Mouse (Mus musculus) CH12.LX (cell line): ENCODE measurements around the gene Nktr. TPM values are rescaled to one million over a fixed set of nuclear protein-coding genes. Genes with fewer than 3 reads are reported as not detected.

Experiments
- DNase-seq: peaks from one replicate; pipeline ENCODE4 v3.0.0-alpha.2; 2013; ENCODE audit errors: extremely low read depth
- H3K27ac ChIP-seq: 2 replicates; pipeline ENCODE4 v1.5.1; 2012; ENCODE audit warnings: low read depth, mild to moderate bottlenecking, control low read depth, moderate library complexity; ENCODE audit not compliant: insufficient read depth
- H3K27me3 ChIP-seq: replicated peaks from 2 replicates; pipeline ENCODE3; 2012; ENCODE audit warnings: inconsistent platforms
- H3K36me3 ChIP-seq, 2 experiments: replicated peaks in 1 of 2; 2 replicates each; pipeline versions ENCODE3 to v1.6.1; 2012; ENCODE audit warnings: inconsistent platforms in 1 of 2, low read length in 1 of 2, mild to moderate bottlenecking in 1 of 2, mixed read lengths in 1 of 2, moderate library complexity in 1 of 2; ENCODE audit not compliant: control insufficient read depth in 1 of 2, insufficient read depth in 1 of 2
- H3K4me1 ChIP-seq, 2 experiments: 2 replicates each; pipeline ENCODE4 v1.6.1; 2012; ENCODE audit warnings: inconsistent platforms in 1 of 2, moderate library complexity in 1 of 2; ENCODE audit not compliant: insufficient read depth in 2 of 2, control insufficient read depth in 1 of 2
- H3K4me2 ChIP-seq: 2 replicates; pipeline ENCODE4 v1.6.1; 2012; ENCODE audit warnings: low read depth, mild to moderate bottlenecking, control low read depth; ENCODE audit not compliant: poor library complexity, insufficient read depth, severe bottlenecking
- H3K4me3 ChIP-seq, 3 experiments: fragments of 150-350 bp in 1 of 3; sonication (generic) in 1 of 3; replicated peaks in 1 of 3; 2 replicates each; pipeline versions ENCODE3 to v1.5.1; 2011 to 2012; ENCODE audit warnings: low read depth in 2 of 3, low read length in 2 of 3, mild to moderate bottlenecking in 2 of 3, moderate library complexity in 2 of 3, control low read depth in 1 of 3, improper control_type of control experiment in 1 of 3, inconsistent platforms in 1 of 3, mixed read lengths in 1 of 3; ENCODE audit not compliant: poor library complexity in 1 of 3
- H3K79me2 ChIP-seq: replicated peaks from 2 replicates; pipeline ENCODE4 v1.6.1; 2012; ENCODE audit warnings: mild to moderate bottlenecking, moderate library complexity; ENCODE audit not compliant: control insufficient read depth, poor library complexity, insufficient read depth, severe bottlenecking; ENCODE audit errors: extremely low read depth
- H3K9ac ChIP-seq: 2 replicates; pipeline ENCODE4 v1.6.1; 2012; ENCODE audit warnings: low read depth, mild to moderate bottlenecking, control low read depth, moderate library complexity; ENCODE audit not compliant: insufficient read depth
- H3K9me3 ChIP-seq: replicated peaks from 2 replicates; pipeline ENCODE3; 2012; ENCODE audit warnings: low read length, inconsistent platforms, mixed read lengths
- CTCF ChIP-seq, 2 experiments: IDR thresholded peaks in 1 of 2; conservative IDR thresholded peaks in 1 of 2; 2 replicates each; pipeline ENCODE4 v1.5.1; 2011 to 2012; ENCODE audit warnings: low read depth in 2 of 2, low read length in 2 of 2, improper control_type of control experiment in 1 of 2, inconsistent platforms in 1 of 2, mild to moderate bottlenecking in 1 of 2, moderate library complexity in 1 of 2
- E2F4 ChIP-seq: IDR thresholded peaks from 2 replicates; pipeline ENCODE4 v1.6.1; 2011; ENCODE audit warnings: low read depth, low read length, improper control_type of control experiment; ENCODE audit not compliant: insufficient replicate concordance
- ELF1 ChIP-seq: IDR thresholded peaks from 2 replicates; pipeline ENCODE4 v1.6.1; 2014; ENCODE audit warnings: low read depth, mild to moderate bottlenecking, inconsistent platforms, low read length, improper control_type of control experiment
- EP300 ChIP-seq: IDR thresholded peaks from 2 replicates; pipeline ENCODE4 v1.6.1; 2011; ENCODE audit warnings: low read length, improper control_type of control experiment
- JUN ChIP-seq: IDR thresholded peaks from 2 replicates; pipeline ENCODE4 v1.6.1; 2011; ENCODE audit warnings: low read depth, mild to moderate bottlenecking, low read length, improper control_type of control experiment, moderate library complexity; ENCODE audit not compliant: insufficient read depth
- JUND ChIP-seq: conservative IDR thresholded peaks from 2 replicates; pipeline ENCODE4 v1.6.1; 2011; ENCODE audit warnings: low read depth, low read length, improper control_type of control experiment
- KAT2A ChIP-seq: IDR thresholded peaks from 2 replicates; pipeline ENCODE4 v1.6.1; 2012; ENCODE audit warnings: low read length, improper control_type of control experiment, inconsistent platforms; ENCODE audit not compliant: insufficient replicate concordance
- MEF2A ChIP-seq: IDR thresholded peaks from 2 replicates; pipeline ENCODE4 v1.6.1; 2014; ENCODE audit warnings: low read depth, mild to moderate bottlenecking, inconsistent platforms, low read length, improper control_type of control experiment, borderline replicate concordance
- UBTF ChIP-seq: IDR thresholded peaks from 2 replicates; pipeline ENCODE4 v1.6.1; 2012; ENCODE audit warnings: low read depth, mild to moderate bottlenecking, inconsistent platforms, low read length, improper control_type of control experiment, moderate library complexity
- USF1 ChIP-seq: IDR thresholded peaks from 2 replicates; pipeline ENCODE4 v1.6.1; 2014; ENCODE audit warnings: low read depth, mild to moderate bottlenecking, inconsistent platforms, low read length, improper control_type of control experiment
- ZKSCAN1 ChIP-seq: IDR thresholded peaks from 2 replicates; pipeline ENCODE4 v1.6.1; 2012; ENCODE audit warnings: low read depth, inconsistent platforms, low read length, improper control_type of control experiment, borderline replicate concordance
- ZMIZ1 ChIP-seq: IDR thresholded peaks from 2 replicates; pipeline ENCODE4 v1.6.1; 2012; ENCODE audit warnings: low read depth, mild to moderate bottlenecking, inconsistent platforms, low read length, improper control_type of control experiment
- ZNF384 ChIP-seq: IDR thresholded peaks from 2 replicates; pipeline ENCODE4 v1.6.1; 2012; ENCODE audit warnings: low read depth, low read length, improper control_type of control experiment, inconsistent platforms
- dilution Hi-C: fragments of 300-500 bp; cut with MboI; formaldehyde crosslinking; loops from 2 replicates; pipeline ENCODE4 v1.14.3; 2020; ENCODE audit warnings: low sequenced_read_pairs; ENCODE audit not compliant: extremely low pct_unique_long_range_greater_than_20kb, extremely low pct_ligation_motif_present
- in situ Hi-C: fragments of 300-500 bp; cut with MboI; formaldehyde crosslinking; loops from 3 replicates; pipeline ENCODE4 v1.14.3; 2019; ENCODE audit warnings: low sequenced_read_pairs, low pct_ligation_motif_present, low pct_unique_long_range_greater_than_20kb, mixed read lengths
- polyA plus RNA-seq: library from polyadenylated mRNA; unstranded; fragments of >175 nt; gene quantifications from 2 replicates; pipeline ENCODE4 v1.2.1, GENCODE M21; 2012; ENCODE audit warnings: low read depth; ENCODE audit not compliant: insufficient read length
- total RNA-seq, 2 experiments: library from RNA; depleted of rRNA; stranded (reverse); fragments of 300-350 nt in 1 of 2; fragments of >200 nt in 1 of 2; gene quantifications; 2 replicates each; pipeline ENCODE4 v1.2.3; 2012 to 2014

Nktr gene
- total and polyA plus RNA-seq, 3 experiments = 31.0 to 65.0 (median 32.2) TPM

GRCm38 (mm10) chr9:121757835-121758814, 39.2 kb downstream of the Nktr start:
- no peak overlapping the region for H3K4me2 ChIP-seq
- no peak overlapping the region for H3K4me3 ChIP-seq
- no peaks in the 10 kb centered on the region for H3K79me2 ChIP-seq
- in situ Hi-C loops = no loop called here
- dilution Hi-C loops = no loop called here
- H3K9ac ChIP-seq = no peak overlapping the region
- DNase-seq = no peak
- TF ChIP-seq KAT2A = no peak
- no peak for TF ChIP-seq JUN
- no peak for TF ChIP-seq ZMIZ1
- TF ChIP-seq JUND = no peak
- TF ChIP-seq ZNF384 = no peak
- TF ChIP-seq UBTF = no peak
- no peak for TF ChIP-seq MEF2A
- no peak for TF ChIP-seq USF1
- TF ChIP-seq CTCF (conservative IDR thresholded peaks at IDR 0.05 in 1 of 2, IDR thresholded peaks at IDR 0.05 in 1 of 2; ENCODE audit: low read depth in 2 of 2, low read length in 2 of 2) = no peak
- no peak for TF ChIP-seq E2F4
- no peak for TF ChIP-seq ZKSCAN1
- H3K9me3 ChIP-seq = peaks cover 27% of the 10 kb centered on the region
- no peak overlapping the region for H3K27ac ChIP-seq
- peaks cover 51 to 74% of the 10 kb centered on the region in 2 experiments for H3K36me3 ChIP-seq
- peaks cover 0 to 7% of the 10 kb centered on the region in 2 experiments; a peak in 1 of 4 replicates for H3K4me1 ChIP-seq
- H3K27me3 ChIP-seq = no peaks in the 10 kb centered on the region

- no peak within 1 kb of the TSS for H3K4me3 ChIP-seq
- no peak within 1 kb of the TSS for H3K9ac ChIP-seq
- no peak within 1 kb of the TSS for H3K27ac ChIP-seq
- no peak within 1 kb of the TSS for H3K4me2 ChIP-seq
- in situ Hi-C loops = no loop called here
- peaks cover under 1 to 7% of the 10 kb centered on the region in 2 experiments; a peak in 2 of 4 replicates for H3K4me1 ChIP-seq
- DNase-seq = no peak
- no peak for TF ChIP-seq ELF1
- TF ChIP-seq CTCF (conservative IDR thresholded peaks at IDR 0.05 in 1 of 2, IDR thresholded peaks at IDR 0.05 in 1 of 2; ENCODE audit: low read depth in 2 of 2, low read length in 2 of 2) = no peak
- TF ChIP-seq USF1 = no peak
- TF ChIP-seq JUND = no peak
- TF ChIP-seq ZMIZ1 = no peak
- TF ChIP-seq EP300 = no peak
- no peaks in the 10 kb centered on the region for H3K27me3 ChIP-seq
- H3K36me3 ChIP-seq = peaks cover 45 to 69% of the 10 kb centered on the region in 2 experiments
- dilution Hi-C loops = no loop called here
- H3K9me3 ChIP-seq = peaks cover 27% of the 10 kb centered on the region
- no peaks in the 10 kb centered on the region for H3K79me2 ChIP-seq
Measured at GRCm38 (mm10) chr9:121759091-121760081, 40.4 kb downstream of the Nktr start, which contains the start of gene Zfp651. Gene Zfp651 (plus strand): TSS chr9:121759330.
